Mouse (Mus musculus): ENCODE measurements around the gene Hvcn1. TPM values are rescaled to one million over a fixed set of nuclear protein-coding genes. Genes with fewer than 3 reads are reported as not detected.

Hvcn1 gene
- polyA plus RNA-seq, 1 experiment from 2014 or later, result 14.6 TPM

DNA sequence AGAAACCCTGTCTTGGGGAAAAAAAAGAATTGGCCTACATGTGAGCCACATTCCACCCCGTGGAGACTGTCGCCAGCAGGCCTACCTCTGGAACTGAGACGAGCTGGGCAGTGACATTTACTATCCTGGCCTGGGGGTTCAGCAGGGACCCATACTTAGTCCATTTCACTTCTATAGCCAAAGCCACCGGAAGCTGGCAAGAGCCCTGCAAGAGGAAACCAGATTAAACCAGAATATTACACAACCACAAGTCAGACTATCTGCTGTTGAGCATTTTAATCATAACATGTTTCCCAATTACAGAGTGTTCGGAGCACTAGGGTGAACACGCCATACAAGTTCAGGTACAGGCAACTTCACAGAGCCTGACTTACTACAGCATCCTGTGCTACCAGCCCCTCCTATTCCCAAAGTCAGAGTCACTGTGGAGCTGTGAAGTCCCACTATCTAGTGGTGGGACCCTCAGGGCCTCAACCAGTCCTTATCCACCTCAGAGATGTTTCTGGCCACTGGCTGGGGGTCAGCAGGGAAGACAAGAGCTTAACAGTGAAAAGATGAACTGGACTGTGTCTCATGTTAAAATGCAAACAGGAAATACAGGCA lies 36.0 kb downstream of the Hvcn1 start:
- no peak for ATAC-seq (ENCODE audit: low FRiP score, low TSS enrichment)
- Histone ChIP-seq H3K27me3 (ENCODE audit: insufficient read depth, low read length) (no peaks in the 10 kb centered on the region), H3K9ac (replicated peaks; ENCODE audit: low read length) (no peak overlapping the region), H3K4me2 (replicated peaks; ENCODE audit: low read depth, low read length) (no peak overlapping the region), H3K27ac (ENCODE audit: low read length) (no peak overlapping the region), H3K4me1 (ENCODE audit: insufficient read depth, low read length) (no peaks in the 10 kb centered on the region), H3K36me3 (ENCODE audit: insufficient read depth, low read length) (peaks cover 17% of the 10 kb centered on the region), H3K4me3 (ENCODE audit: low read length) (no peak overlapping the region), H3K9me3 (ENCODE audit: low read length) (no peaks in the 10 kb centered on the region)
- whole genome bisulfite sequencing, result 85% methylated on average over 6 of the region's 6 CpGs

GRCm38 (mm10) chr5:122243781-122244523 lies 37.3 kb downstream of the Hvcn1 start:
- Histone ChIP-seq H3K4me1 (ENCODE audit: insufficient read depth, low read length) (no peaks in the 10 kb centered on the region), H3K27ac (ENCODE audit: low read length) (no peak overlapping the region), H3K4me2 (replicated peaks; ENCODE audit: low read depth, low read length) (no peak overlapping the region), H3K27me3 (ENCODE audit: insufficient read depth, low read length) (no peaks in the 10 kb centered on the region), H3K4me3 (ENCODE audit: low read length) (no peak overlapping the region), H3K9me3 (ENCODE audit: low read length) (no peaks in the 10 kb centered on the region), H3K9ac (replicated peaks; ENCODE audit: low read length) (no peak overlapping the region), H3K36me3 (ENCODE audit: insufficient read depth, low read length) (peaks cover 21% of the 10 kb centered on the region)
- WGBS, result 82% methylated on average over 17 of the region's 17 CpGs
- no peak for ATAC-seq (ENCODE audit: low FRiP score, low TSS enrichment)

GRCm38 (mm10) chr5:122245186-122245585 lies 38.6 kb downstream of the Hvcn1 start:
- Histone ChIP-seq H3K9ac (replicated peaks; ENCODE audit: low read length) (no peak overlapping the region), H3K4me2 (replicated peaks; ENCODE audit: low read depth, low read length) (no peak overlapping the region), H3K36me3 (ENCODE audit: insufficient read depth, low read length) (peaks cover 18% of the 10 kb centered on the region), H3K9me3 (ENCODE audit: low read length) (no peaks in the 10 kb centered on the region), H3K27ac (ENCODE audit: low read length) (no peak overlapping the region), H3K4me3 (ENCODE audit: low read length) (no peak overlapping the region), H3K4me1 (ENCODE audit: insufficient read depth, low read length) (no peaks in the 10 kb centered on the region), H3K27me3 (ENCODE audit: insufficient read depth, low read length) (no peaks in the 10 kb centered on the region)
- ATAC-seq (ENCODE audit: low FRiP score, low TSS enrichment), result no peak
- WGBS, result 67% methylated on average over 3 of the region's 3 CpGs

- H3K27me3 ChIP-seq (ENCODE audit: insufficient read depth, low read length), result no peaks in the 10 kb centered on the region
- no peak overlapping the region for H3K9ac ChIP-seq (replicated peaks; ENCODE audit: low read length)
- no peaks in the 10 kb centered on the region for H3K9me3 ChIP-seq (ENCODE audit: low read length)
- WGBS, result 77% methylated on average over 10 of the region's 10 CpGs
- no peaks in the 10 kb centered on the region for H3K4me1 ChIP-seq (ENCODE audit: insufficient read depth, low read length)
- no peak overlapping the region for H3K4me2 ChIP-seq (replicated peaks; ENCODE audit: low read depth, low read length)
- H3K4me3 ChIP-seq (ENCODE audit: low read length), result no peak overlapping the region
- no peak for ATAC-seq (ENCODE audit: low FRiP score, low TSS enrichment)
- peaks cover 15% of the 10 kb centered on the region for H3K36me3 ChIP-seq (ENCODE audit: insufficient read depth, low read length)
- H3K27ac ChIP-seq (ENCODE audit: low read length), result no peak overlapping the region
Observed at GRCm38 (mm10) chr5:122246547-122247167, 40.1 kb downstream of the Hvcn1 start.

DNA sequence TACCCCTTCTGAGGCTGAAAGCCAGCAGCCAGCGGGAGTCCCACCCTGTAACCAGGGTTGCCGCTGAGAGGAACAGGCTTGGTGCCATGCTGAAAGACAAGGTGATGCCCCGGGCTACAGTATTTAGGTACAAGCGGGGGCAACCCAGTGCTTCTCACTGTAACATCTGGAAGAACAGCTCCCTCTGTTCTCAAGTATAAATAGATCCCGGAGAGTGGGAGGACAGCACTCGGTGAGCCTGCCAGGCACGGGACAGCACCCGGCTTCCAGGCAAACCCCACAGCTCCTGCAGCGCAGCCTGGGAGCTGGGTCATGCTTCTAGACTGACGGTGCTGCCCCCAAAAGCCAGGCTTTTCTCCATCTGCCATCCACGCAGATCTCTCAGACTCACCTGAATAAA lies 40.9 kb downstream of the Hvcn1 start:
- ATAC-seq (ENCODE audit: low FRiP score, low TSS enrichment), result no peak
- no peak overlapping the region for H3K9ac ChIP-seq (replicated peaks; ENCODE audit: low read length)
- no peaks in the 10 kb centered on the region for H3K4me1 ChIP-seq (ENCODE audit: insufficient read depth, low read length)
- H3K4me2 ChIP-seq (replicated peaks; ENCODE audit: low read depth, low read length), result no peak overlapping the region
- WGBS, result 73% methylated on average over 11 of the region's 11 CpGs
- no peaks in the 10 kb centered on the region for H3K27me3 ChIP-seq (ENCODE audit: insufficient read depth, low read length)
- H3K36me3 ChIP-seq (ENCODE audit: insufficient read depth, low read length), result peaks cover 15% of the 10 kb centered on the region
- H3K4me3 ChIP-seq (ENCODE audit: low read length), result no peak overlapping the region
- no peak overlapping the region for H3K27ac ChIP-seq (ENCODE audit: low read length)
- H3K9me3 ChIP-seq (ENCODE audit: low read length), result no peaks in the 10 kb centered on the region

DNA sequence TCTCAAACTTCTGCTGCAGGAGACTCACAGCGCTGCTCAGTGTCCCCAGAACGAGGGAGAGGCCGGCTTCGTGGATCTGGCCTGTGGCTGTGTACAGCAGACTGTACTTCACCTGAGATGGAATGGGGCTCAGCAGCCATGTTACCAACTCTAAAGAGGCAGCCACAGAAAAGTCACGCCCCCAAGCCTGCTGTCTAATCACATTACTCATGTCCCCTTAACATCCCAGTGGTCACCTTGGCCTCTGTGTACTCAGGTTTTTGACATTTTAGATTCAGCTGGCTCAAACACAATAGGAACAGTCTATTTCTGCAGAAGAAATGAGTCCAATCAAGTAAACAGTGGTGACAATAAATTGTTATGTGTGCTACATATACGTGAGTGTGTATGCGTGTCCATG lies 41.3 kb downstream of the Hvcn1 start:
- H3K9ac ChIP-seq (replicated peaks; ENCODE audit: low read length), result no peak overlapping the region
- H3K4me1 ChIP-seq (ENCODE audit: insufficient read depth, low read length), result no peaks in the 10 kb centered on the region
- H3K36me3 ChIP-seq (ENCODE audit: insufficient read depth, low read length), result peaks cover 15% of the 10 kb centered on the region
- no peak overlapping the region for H3K4me3 ChIP-seq (ENCODE audit: low read length)
- H3K4me2 ChIP-seq (replicated peaks; ENCODE audit: low read depth, low read length), result no peak overlapping the region
- ATAC-seq (ENCODE audit: low FRiP score, low TSS enrichment), result no peak
- H3K27ac ChIP-seq (ENCODE audit: low read length), result no peak overlapping the region
- H3K9me3 ChIP-seq (ENCODE audit: low read length), result no peaks in the 10 kb centered on the region
- H3K27me3 ChIP-seq (ENCODE audit: insufficient read depth, low read length), result no peaks in the 10 kb centered on the region
- 91% methylated on average over 7 of the region's 7 CpGs for WGBS

- 90% methylated on average over 4 of the region's 4 CpGs for WGBS
- Histone ChIP-seq H3K4me2 (replicated peaks; ENCODE audit: low read depth, low read length) (no peak overlapping the region), H3K27ac (ENCODE audit: low read length) (no peak overlapping the region), H3K27me3 (ENCODE audit: insufficient read depth, low read length) (no peaks in the 10 kb centered on the region), H3K9me3 (ENCODE audit: low read length) (no peaks in the 10 kb centered on the region), H3K4me3 (ENCODE audit: low read length) (no peak overlapping the region), H3K9ac (replicated peaks; ENCODE audit: low read length) (no peak overlapping the region), H3K4me1 (ENCODE audit: insufficient read depth, low read length) (no peaks in the 10 kb centered on the region), H3K36me3 (ENCODE audit: insufficient read depth, low read length) (peaks cover 18% of the 10 kb centered on the region)
- ATAC-seq (ENCODE audit: low FRiP score, low TSS enrichment), result no peak
Observed at GRCm38 (mm10) chr5:122249281-122249680, 42.7 kb downstream of the Hvcn1 start.

GRCm38 (mm10) chr5:122251895-122252606 lies 45.4 kb downstream of the Hvcn1 start:
- Histone ChIP-seq H3K27ac (ENCODE audit: low read length) (no peak overlapping the region), H3K36me3 (ENCODE audit: insufficient read depth, low read length) (peaks cover 46% of the 10 kb centered on the region), H3K4me3 (ENCODE audit: low read length) (no peak overlapping the region), H3K9me3 (ENCODE audit: low read length) (no peaks in the 10 kb centered on the region), H3K4me1 (ENCODE audit: insufficient read depth, low read length) (no peaks in the 10 kb centered on the region), H3K4me2 (replicated peaks; ENCODE audit: low read depth, low read length) (no peak overlapping the region), H3K27me3 (ENCODE audit: insufficient read depth, low read length) (no peaks in the 10 kb centered on the region), H3K9ac (replicated peaks; ENCODE audit: low read length) (no peak overlapping the region)
- WGBS, result 81% methylated on average over 17 of the region's 17 CpGs
- no peak for ATAC-seq (ENCODE audit: low FRiP score, low TSS enrichment)

DNA sequence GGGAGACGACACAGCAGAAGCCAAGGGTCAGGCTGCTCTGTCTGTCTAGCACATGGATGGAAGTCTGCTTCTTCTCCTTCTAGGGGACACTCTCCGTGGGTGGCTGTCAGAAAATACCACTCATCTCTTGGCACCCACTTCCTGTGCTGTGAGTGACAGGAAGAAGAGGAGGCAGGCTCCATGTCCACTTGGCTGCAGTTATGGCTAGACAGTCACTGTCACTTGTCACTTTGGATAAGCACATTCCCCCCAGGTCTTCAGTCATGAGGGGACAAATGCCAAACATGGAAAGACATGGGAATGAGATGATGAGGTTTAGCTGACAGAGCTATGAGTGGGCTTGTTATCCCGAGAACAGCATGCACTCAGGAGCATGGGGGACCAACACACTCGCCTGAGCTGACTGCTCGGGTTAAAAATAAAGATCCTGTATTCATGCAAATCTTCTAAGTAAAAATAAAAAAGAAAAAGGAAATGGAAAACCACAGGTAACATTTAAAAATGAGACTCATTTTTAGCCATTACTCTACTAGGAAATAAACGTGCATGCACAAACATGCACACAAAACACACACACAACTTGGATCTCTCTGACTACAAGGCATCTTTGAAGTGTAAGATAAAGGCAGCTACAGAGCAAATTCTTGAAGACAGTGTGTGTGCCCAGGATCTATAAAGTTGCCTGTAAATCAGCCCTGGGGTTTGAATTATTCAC lies 51.6 kb downstream of the Hvcn1 start:
- Histone ChIP-seq H3K9me3 (ENCODE audit: low read length) (no peaks in the 10 kb centered on the region), H3K27me3 (ENCODE audit: insufficient read depth, low read length) (no peaks in the 10 kb centered on the region), H3K9ac (replicated peaks; ENCODE audit: low read length) (no peak overlapping the region), H3K4me2 (replicated peaks; ENCODE audit: low read depth, low read length) (no peak overlapping the region), H3K27ac (ENCODE audit: low read length) (no peak overlapping the region), H3K4me1 (ENCODE audit: insufficient read depth, low read length) (peaks cover 4% of the 10 kb centered on the region), H3K4me3 (ENCODE audit: low read length) (no peak overlapping the region), H3K36me3 (ENCODE audit: insufficient read depth, low read length) (peaks cover 42% of the 10 kb centered on the region)
- whole genome bisulfite sequencing, result 84% methylated on average over 6 of the region's 6 CpGs
- ATAC-seq (ENCODE audit: low FRiP score, low TSS enrichment), result no peak
